Mouse (Mus musculus) c-Kit-positive CD71-positive TER-119-positive erythroid progenitor cells, embryonic 14.5 days (primary cell): ENCODE data around the gene Pcnx3.

Experiments used
- DNase-seq: peaks from one replicate; pipeline ENCODE4 v3.0.0-alpha.2; 2013; ENCODE audit warnings: low spot score

Gene Pcnx3

DNA sequence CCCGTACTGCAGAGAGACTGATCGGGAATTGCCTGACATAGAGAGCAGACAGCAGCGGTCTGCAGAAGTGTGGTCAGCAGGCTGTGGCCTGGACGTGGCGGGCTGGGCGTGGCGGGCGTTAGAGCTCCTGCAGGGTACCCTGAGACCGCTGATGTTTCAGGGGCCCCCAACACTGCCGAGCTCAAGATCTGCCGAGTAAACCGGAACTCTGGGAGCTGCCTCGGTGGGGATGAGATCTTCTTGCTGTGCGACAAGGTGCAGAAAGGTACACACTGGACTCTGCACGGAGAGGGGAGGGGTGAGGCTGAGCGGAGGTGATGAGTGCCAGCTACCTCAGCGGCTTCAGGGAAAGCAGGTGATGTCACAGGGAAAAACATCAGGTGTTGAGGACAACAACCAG lies 47.7 kb downstream of the Pcnx3 start:
- no peak for DNase-seq

DNA sequence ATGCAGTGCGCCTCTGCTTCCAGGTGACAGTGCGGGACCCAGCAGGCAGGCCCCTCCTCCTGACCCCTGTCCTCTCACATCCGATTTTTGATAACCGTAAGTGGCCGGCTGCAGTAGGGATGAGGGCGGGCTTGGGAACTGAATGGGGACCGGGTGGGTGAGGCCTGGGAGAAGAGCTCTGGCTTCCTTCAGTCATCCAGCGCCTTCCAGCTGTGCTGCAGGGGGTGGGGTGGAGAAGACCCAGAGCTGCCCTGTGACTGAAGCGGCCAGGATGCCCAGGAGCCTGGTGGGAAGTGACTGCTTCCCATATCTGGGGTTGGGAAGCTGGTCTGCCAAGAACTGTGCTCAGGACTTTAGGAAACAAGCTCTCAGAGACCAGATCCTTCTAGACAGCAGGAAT lies 48.4 kb downstream of the Pcnx3 start:
- DNase-seq: no peak

DNA sequence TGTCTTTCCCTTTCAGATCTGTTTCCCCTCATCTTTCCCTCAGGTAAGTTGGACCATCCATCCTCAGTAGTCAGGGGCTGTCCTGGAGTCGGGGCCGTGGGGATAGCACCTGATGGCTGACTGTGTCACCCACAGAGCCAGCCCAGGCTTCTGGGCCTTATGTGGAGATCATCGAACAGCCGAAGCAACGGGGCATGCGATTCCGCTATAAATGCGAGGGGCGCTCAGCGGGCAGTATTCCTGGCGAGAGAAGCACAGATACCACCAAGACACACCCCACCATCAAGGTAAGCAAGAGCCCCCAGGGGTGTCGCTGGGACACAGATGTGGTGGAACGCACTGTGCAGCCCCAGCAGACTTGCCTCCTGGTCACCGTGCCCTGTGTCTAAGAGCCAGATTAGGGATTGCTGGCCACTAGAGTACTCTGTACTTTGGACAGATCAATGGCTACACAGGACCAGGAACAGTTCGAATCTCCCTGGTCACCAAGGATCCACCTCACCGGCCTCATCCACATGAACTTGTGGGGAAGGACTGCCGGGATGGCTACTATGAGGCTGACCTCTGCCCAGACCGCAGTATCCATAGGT lies 50.2 kb downstream of the Pcnx3 start:
- DNase-seq: no peak

DNA sequence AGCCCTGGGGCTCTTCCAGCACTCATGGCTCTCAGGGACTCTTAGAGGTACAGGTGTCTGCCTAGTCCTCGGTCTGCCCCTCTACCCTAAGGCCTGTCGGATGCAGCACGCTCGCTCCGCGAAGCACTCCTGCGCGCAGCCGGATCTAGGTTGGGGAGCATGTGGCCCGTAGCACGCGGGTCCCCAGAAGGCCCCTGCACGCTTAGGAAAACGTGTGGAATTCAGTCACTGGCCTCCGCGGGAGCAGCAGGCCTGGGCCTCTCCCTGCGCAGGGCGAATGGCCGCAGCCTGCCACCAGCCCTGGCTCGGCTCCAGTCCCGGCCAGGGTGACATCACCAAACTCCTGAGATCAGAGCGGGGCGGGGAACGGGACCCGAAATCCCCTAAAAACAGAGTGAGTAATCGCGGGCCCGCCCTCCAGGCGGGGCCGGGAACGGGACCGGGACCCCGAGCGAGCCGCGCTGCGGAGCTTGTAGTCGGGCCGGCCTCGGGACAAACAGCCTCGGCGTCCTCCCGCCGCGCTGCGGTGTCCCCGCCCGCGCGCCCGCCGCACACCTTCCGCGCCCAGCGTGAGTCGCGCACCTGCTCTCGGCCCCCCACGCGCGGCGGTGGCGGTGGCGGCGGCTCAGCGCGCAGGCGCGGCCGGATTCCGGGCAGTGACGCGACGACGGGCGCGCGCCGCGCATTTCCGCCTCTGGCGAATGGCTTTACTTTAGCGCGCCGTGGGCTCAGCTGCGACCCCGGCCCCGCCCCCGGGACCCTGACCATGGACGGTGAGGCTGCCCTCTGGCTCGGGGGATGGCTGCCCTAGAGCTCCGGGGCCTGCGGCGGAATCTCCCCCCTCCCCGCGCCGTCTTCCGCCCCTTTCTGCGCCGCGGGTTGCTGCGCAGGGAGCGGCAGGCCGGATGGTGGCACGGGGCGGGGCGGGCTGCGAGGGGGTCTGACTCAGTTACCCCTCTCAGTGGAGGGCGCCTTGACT lies 51.4 kb downstream of the Pcnx3 start, which contains the start of gene Rela:
Gene Rela, plus strand, starts transcription at position 415 of the 979 bp plus-strand sequence.
- DNase-seq: peak; percentile 76

DNA sequence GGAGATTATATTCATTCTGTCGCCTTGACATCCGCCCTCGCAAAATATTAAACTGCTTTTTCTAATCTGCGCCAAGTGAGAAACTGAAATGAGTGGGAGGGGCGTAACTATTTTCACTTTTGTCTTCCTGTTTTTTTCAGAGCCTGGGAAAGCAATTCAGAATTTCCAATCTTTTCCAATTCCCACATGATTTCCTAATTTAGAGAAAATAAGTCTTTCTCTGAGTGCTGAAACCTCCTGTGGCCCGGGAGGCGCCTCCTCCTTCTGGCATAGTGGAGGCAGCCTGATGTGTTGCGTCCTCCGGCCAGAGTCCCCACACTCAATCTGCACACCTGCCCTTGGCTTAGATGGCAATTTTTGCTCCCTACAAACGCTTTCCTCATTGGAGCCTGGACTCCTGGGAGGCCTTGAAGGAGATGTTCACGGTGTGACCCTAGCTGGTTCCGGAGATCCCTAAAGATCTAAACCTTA lies 52.1 kb downstream of the Pcnx3 start:
- no peak for DNase-seq

DNA sequence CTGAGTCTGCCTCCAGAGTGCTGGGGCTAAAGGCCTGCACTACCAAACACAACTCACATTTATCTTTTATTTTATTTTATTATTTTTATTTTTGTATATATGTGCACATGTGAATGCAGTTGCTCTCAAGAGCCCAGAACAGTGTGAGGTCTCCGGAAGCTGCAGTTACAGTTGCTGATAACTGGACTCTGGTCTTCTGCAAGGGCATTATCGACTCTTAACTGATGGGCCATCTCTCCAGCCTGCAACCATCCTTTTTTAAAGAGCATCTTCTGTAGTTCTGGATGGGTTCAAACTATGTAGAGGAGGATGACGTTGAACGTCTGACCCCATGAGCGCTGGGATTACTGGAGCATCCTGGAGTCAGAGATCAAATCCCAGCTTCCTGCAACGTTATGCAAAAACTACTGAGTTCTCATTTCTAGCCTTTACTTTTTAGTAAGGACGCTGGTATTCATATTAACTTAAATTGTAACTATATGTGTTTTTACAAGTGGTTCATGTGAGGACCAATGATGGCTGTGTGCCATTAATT lies 52.6 kb downstream of the Pcnx3 start:
- no peak for DNase-seq

DNA sequence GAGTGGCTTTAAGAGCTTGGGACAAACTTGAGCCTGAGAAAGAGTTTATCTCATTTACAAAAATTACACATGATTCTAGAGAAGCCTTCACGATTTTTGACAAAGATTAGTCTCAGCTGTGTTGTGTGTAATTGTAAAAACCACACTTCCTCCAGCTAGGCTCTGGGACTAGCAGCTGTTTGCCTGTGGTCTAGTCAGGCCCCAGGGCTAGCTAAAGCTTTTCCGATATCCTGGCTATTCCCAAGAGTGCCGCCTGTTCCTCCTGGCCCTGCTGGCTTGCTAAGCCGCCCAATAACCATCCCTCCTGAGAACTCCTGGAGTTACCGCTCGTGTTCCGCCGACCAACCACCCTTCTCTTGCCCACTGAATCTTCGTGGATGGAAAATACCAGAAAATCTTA lies 56.6 kb downstream of the Pcnx3 start:
- DNase-seq: no peak

DNA sequence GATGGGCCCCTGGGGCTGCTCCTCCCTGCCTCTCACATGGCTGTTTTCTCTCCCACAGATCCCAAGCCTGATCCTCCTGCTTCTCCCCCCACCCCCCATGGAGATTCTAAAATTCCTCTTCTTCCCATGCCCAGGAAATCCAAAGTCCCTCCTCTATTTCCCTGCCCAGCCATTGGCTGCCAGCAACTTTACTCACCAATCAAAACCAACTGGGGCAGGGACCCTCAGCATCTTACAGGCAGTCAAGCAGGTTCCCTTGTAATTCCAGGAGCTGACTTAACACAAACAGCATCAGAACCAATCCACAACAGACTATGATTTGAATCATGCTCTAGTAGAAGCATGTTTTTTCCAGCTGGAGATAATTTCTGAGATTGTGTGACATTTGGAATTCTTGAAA lies 58.8 kb downstream of the Pcnx3 start:
- no peak for DNase-seq

DNA sequence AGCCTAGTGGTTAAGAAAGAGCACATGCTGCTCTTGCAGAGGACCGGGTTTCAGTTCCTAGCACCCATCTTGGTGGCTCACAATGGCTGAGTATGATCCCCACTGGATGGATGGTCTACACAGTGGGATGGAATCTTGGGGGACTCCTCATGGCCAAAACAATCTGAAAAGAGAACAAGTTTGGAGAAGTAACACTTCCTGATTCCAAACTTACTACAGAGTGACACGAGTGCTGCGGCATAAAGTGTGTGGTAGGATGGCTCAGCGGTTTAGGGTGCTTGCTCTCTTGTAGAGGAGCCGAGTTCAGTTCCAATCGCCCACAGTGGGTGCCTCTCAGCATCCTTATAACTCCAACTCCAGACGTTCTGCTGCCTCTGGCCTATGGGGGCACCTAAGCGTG lies 63.4 kb downstream of the Pcnx3 start:
- no peak for DNase-seq

DNA sequence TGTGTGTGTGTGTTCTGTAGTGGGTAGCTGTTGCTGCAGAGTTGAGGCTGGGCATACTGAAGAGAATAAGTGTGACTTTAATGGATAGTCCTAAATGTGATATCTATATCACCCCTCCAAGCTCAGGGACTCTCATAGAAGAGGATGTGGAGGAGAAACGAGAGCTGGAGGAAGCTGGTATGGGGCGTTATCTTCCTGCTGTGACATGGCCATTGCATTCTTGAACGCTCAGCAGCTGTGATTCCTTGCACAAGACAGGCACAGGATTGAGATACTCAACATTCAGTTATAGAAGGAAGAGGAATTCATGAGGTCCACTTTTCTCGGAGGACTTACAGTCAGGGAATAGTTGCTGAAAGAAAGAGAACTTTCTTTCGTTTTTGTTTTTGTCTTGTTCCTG lies 66.8 kb downstream of the Pcnx3 start:
- DNase-seq: no peak

DNA sequence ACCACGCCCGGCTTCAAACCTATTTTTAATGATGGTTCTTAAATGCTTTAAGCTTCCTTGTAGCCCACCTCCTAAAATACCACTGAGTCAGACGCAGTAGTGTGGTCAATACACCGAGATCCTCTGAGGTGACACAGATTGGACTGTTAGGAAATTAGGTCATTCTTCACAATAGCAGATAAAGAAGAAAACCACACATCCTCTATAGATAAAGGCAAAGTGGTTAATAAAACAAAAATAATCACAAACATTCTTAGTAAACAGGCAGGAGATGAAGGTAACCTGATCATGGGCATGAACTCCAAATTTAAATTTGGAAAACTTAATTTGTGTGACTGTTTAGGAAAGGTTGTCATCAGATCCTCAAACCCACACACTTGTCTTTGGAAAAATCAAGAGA lies 68.7 kb downstream of the Pcnx3 start:
- no peak for DNase-seq

DNA sequence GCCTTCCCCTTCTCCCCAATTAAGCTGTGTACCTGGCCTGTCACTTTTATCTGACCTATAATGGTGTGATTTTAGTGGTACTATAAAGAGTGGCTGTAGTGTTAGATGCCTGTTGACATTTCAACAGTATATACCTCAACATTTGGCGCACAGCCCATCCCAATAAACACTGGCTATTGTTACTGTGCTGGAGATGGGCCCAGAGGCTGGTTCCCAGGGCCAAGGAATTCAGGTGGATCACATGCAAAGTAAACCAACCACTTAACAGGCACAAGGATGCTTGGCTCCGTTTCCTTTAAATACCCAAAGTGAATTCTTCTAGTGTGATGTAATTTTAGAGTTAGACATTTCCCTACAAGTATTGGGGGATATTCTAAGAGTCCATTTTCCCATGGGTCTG lies 73.8 kb downstream of the Pcnx3 start:
- no peak for DNase-seq
